Mouse (Mus musculus) heart, adult 2 months (tissue): ENCODE measurements around the gene Mecom. TPM values are rescaled to one million over a fixed set of nuclear protein-coding genes. Genes with fewer than 3 reads are reported as not detected.
A peak's percentile ranks its signal among the peaks of the same experiment; 100 is the strongest.
"Not testable (repeated sequence)": the region's sequence is repeated elsewhere in the genome, so short reads cannot be mapped to it uniquely, and the experiment has no call there.

ENCODE experiments used
- DNase-seq, 2 experiments: peaks; one replicate each; pipeline ENCODE4 v3.0.0; 2021
- H3K27ac ChIP-seq: fragments of 200-600 bp; 2 replicates; pipeline ENCODE4 v1.8.1; 2022
- H3K27me3 ChIP-seq: fragments of 200-500 bp; 2 replicates; pipeline ENCODE4 v1.6.1; 2012; ENCODE audit warnings: mild to moderate bottlenecking, low read length, inconsistent platforms, mixed read lengths; ENCODE audit not compliant: control insufficient read depth, insufficient read depth
- H3K36me3 ChIP-seq: fragments of 200-500 bp; 2 replicates; pipeline ENCODE4 v1.6.1; 2012; ENCODE audit warnings: low read length, inconsistent platforms; ENCODE audit not compliant: control insufficient read depth, insufficient read depth
- H3K4me1 ChIP-seq: fragments of 200-500 bp; 2 replicates; pipeline ENCODE4 v1.6.1; 2011; ENCODE audit warnings: low read length; ENCODE audit not compliant: control insufficient read depth, insufficient read depth
- H3K4me3 ChIP-seq: fragments of 200-600 bp; 2 replicates; pipeline ENCODE4 v1.8.1; 2022
- H3K79me2 ChIP-seq: fragments of 200-500 bp; replicated peaks from 2 replicates; pipeline ENCODE4 v1.6.1; 2012; ENCODE audit warnings: mild to moderate bottlenecking, inconsistent platforms, low read length, moderate library complexity, mixed read lengths; ENCODE audit not compliant: control insufficient read depth, insufficient read depth
- H3K9ac ChIP-seq: fragments of 200-500 bp; 2 replicates; pipeline ENCODE4 v1.6.1; 2012; ENCODE audit warnings: low read depth, mild to moderate bottlenecking, control low read depth, inconsistent platforms, low read length, mixed read lengths
- CTCF ChIP-seq: fragments of 200-600 bp; IDR thresholded peaks from 2 replicates; pipeline ENCODE4 v1.8.1; 2022; ENCODE audit warnings: antibody characterized with exemption, mild to moderate bottlenecking, moderate library complexity
- EP300 ChIP-seq: fragments of 200-500 bp; IDR thresholded peaks from 2 replicates; pipeline ENCODE4 v1.6.1; 2011; ENCODE audit warnings: low read depth, low read length, control low read depth; ENCODE audit not compliant: insufficient read depth
- POLR2A ChIP-seq: fragments of 200-500 bp; IDR thresholded peaks from 2 replicates; pipeline ENCODE4 v1.6.1; 2011; ENCODE audit warnings: mild to moderate bottlenecking, low read depth, low read length, control low read depth; ENCODE audit not compliant: insufficient read depth
- WGBS: fragments of 180-500 bp; shearing (Covaris S2); methylation state at CpG from one replicate; pipeline ENCODE4 v1.1.7; 2018; 5-methylcytosine and 5-hydroxymethylcytosine counted together
- intact Hi-C: fragments of 180-260 bp; cut with DNase I; formaldehyde crosslinking; loops from one replicate; pipeline ENCODE4 v1.15.1; 2025
- polyA plus RNA-seq: library from polyadenylated mRNA; depleted of rRNA; stranded (reverse); fragments of >200 nt; gene quantifications from 2 replicates; pipeline ENCODE4 v1.2.3, GENCODE M21; 2012
- total RNA-seq, 2 experiments: library from RNA; stranded (reverse); gene quantifications; 2 replicates each; pipeline ENCODE4 v1.2.3; 2021

Gene Mecom
- total and polyA plus RNA-seq, 3 experiments = 5.2 to 18.6 (median 12.5) TPM

- peaks cover 3% of the 10 kb centered on the region for H3K4me1 ChIP-seq
- TF ChIP-seq POLR2A (no peak), CTCF (no peak), EP300 (no peak)
Measured at GRCm38 (mm10) chr3:30588865-30589264, 41.1 kb upstream of the Mecom start.

GRCm38 (mm10) chr3:30573549-30573948 lies 25.7 kb upstream of the Mecom start:
- no peaks in the 10 kb centered on the region for H3K36me3 ChIP-seq
- H3K4me1 ChIP-seq = no peaks in the 10 kb centered on the region
- no peak overlapping the region for H3K27ac ChIP-seq
- no peaks in the 10 kb centered on the region for H3K79me2 ChIP-seq
- 23% methylated on average over 2 of the region's 2 CpGs for WGBS
- intact Hi-C loops = no loop called here
- H3K9ac ChIP-seq = no peak overlapping the region
- DNase-seq = no peak
- H3K27me3 ChIP-seq = no peaks in the 10 kb centered on the region
- no peak for TF ChIP-seq POLR2A
- no peak for TF ChIP-seq CTCF
- no peak for TF ChIP-seq EP300
- H3K4me3 ChIP-seq = no peak overlapping the region

More at GRCm38 (mm10) chr3:30588865-30589264, 41.1 kb upstream of the Mecom start:
- H3K27ac ChIP-seq = no peak overlapping the region
- no peak overlapping the region for H3K4me3 ChIP-seq
- H3K79me2 ChIP-seq = no peaks in the 10 kb centered on the region
- no peaks in the 10 kb centered on the region for H3K36me3 ChIP-seq
- intact Hi-C loops = no loop called here
- 41% methylated on average over 6 of the region's 6 CpGs for WGBS
- no peak overlapping the region for H3K9ac ChIP-seq
- no peaks in the 10 kb centered on the region for H3K27me3 ChIP-seq
- DNase-seq = no peak

- H3K27me3 ChIP-seq, H3K36me3 ChIP-seq, DNase-seq, H3K79me2 ChIP-seq, H3K27ac ChIP-seq, H3K4me1 ChIP-seq, H3K9ac ChIP-seq, intact Hi-C loops, H3K4me3 ChIP-seq: not testable (repeated sequence)
- WGBS = 91% methylated on average over 1 of the region's 2 CpGs
Measured at GRCm38 (mm10) chr3:30566333-30566732, 18.5 kb upstream of the Mecom start.

GRCm38 (mm10) chr3:30560677-30561314 lies 13.0 kb upstream of the Mecom start:
- no peak for DNase-seq
- no peaks in the 10 kb centered on the region for H3K79me2 ChIP-seq
- H3K27me3 ChIP-seq = no peaks in the 10 kb centered on the region
- H3K4me1 ChIP-seq = no peaks in the 10 kb centered on the region
- intact Hi-C loops = loop anchor here (2.0 kb wide), 1 partner anchor 746 kb away; no protein-coding TSS in a partner anchor
- H3K4me3 ChIP-seq = no peak overlapping the region
- TF ChIP-seq EP300 (no peak), CTCF (peak; percentile 77)
- no peak overlapping the region for H3K9ac ChIP-seq
- H3K27ac ChIP-seq = no peak overlapping the region
- WGBS = 48% methylated on average over 6 of the region's 6 CpGs
- H3K36me3 ChIP-seq = no peaks in the 10 kb centered on the region

- Histone ChIP-seq H3K9ac (no peak overlapping the region), H3K79me2 (no peaks in the 10 kb centered on the region), H3K27ac (no peak overlapping the region), H3K36me3 (no peaks in the 10 kb centered on the region), H3K4me3 (no peak overlapping the region), H3K4me1 (peaks cover 1% of the 10 kb centered on the region; the same call in 1 of the 2 replicates), H3K27me3 (no peaks in the 10 kb centered on the region)
- intact Hi-C loops = no loop called here
- TF ChIP-seq POLR2A (no peak), EP300 (no peak), CTCF (no peak)
- 71% methylated on average over 6 of the region's 6 CpGs for WGBS
- DNase-seq = no peak
Measured at GRCm38 (mm10) chr3:30553741-30554140, 5.9 kb upstream of the Mecom start.

GRCm38 (mm10) chr3:30550218-30550617 lies 2.4 kb upstream of the Mecom start:
- Histone ChIP-seq H3K9ac (no peak overlapping the region), H3K79me2 (no peaks in the 10 kb centered on the region), H3K27me3 (no peaks in the 10 kb centered on the region), H3K27ac (no peak overlapping the region), H3K4me1 (peaks cover 10% of the 10 kb centered on the region), H3K4me3 (no peak overlapping the region), H3K36me3 (no peaks in the 10 kb centered on the region; the same call in 1 of the 2 replicates)
- intact Hi-C loops = no loop called here
- WGBS = 82% methylated on average over 2 of the region's 2 CpGs
- DNase-seq = no peak
- TF ChIP-seq CTCF (peak; percentile 54), EP300 (no peak)
